Mouse (Mus musculus) spleen, adult 2 months (tissue): Measurements from ENCODE around the gene Jarid2. TPM values are rescaled to one million over a fixed set of nuclear protein-coding genes. Genes with fewer than 3 reads are reported as not detected.
A peak's percentile ranks its signal among the peaks of the same experiment; 100 is the strongest.

Experiments
- DNase-seq, 2 experiments: peaks; one replicate each; pipeline versions ENCODE4 v3.0.0 to v3.0.0-alpha.2; 2012 to 2021; ENCODE audit warnings: low spot score in 2 of 2, low read depth in 1 of 2
- H3K27ac ChIP-seq: fragments of 200-500 bp; 2 replicates; pipeline ENCODE4 v1.5.1; 2012; ENCODE audit warnings: low read length, inconsistent platforms; ENCODE audit not compliant: insufficient read depth
- H3K27me3 ChIP-seq: fragments of 200-500 bp; 2 replicates; pipeline ENCODE4 v1.6.1; 2012; ENCODE audit warnings: mild to moderate bottlenecking, moderate library complexity, low read length, inconsistent platforms; ENCODE audit not compliant: control insufficient read depth, insufficient read depth
- H3K36me3 ChIP-seq: fragments of 200-500 bp; 2 replicates; pipeline ENCODE4 v1.6.1; 2012; ENCODE audit warnings: mild to moderate bottlenecking, low read length, inconsistent platforms; ENCODE audit not compliant: control insufficient read depth, insufficient read depth
- H3K4me1 ChIP-seq: fragments of 200-500 bp; 2 replicates; pipeline ENCODE4 v1.6.1; 2011; ENCODE audit warnings: inconsistent platforms; ENCODE audit not compliant: control insufficient read depth, insufficient read depth, insufficient read length
- H3K4me3 ChIP-seq: fragments of 200-500 bp; 2 replicates; pipeline ENCODE4 v1.5.1; 2011; ENCODE audit warnings: mild to moderate bottlenecking, inconsistent platforms; ENCODE audit not compliant: insufficient read depth, insufficient read length; ENCODE audit errors: extremely low read depth
- CTCF ChIP-seq: fragments of 200-500 bp; IDR thresholded peaks from 2 replicates; pipeline ENCODE4 v1.5.1; 2011; ENCODE audit warnings: mild to moderate bottlenecking, inconsistent platforms; ENCODE audit not compliant: insufficient read depth, insufficient read length, insufficient replicate concordance; ENCODE audit errors: extremely low read depth
- POLR2A ChIP-seq: fragments of 200-500 bp; IDR thresholded peaks from 2 replicates; pipeline ENCODE4 v1.6.1; 2011; ENCODE audit warnings: low read depth, low read length, inconsistent platforms
- WGBS: fragments of 180-500 bp; shearing (Covaris S2); methylation state at CpG from one replicate; pipeline ENCODE4 v1.1.7; 2018; 5-methylcytosine and 5-hydroxymethylcytosine counted together
- polyA plus RNA-seq: library from polyadenylated mRNA; depleted of rRNA; stranded (reverse); fragments of >200 nt; gene quantifications from 2 replicates; pipeline ENCODE4 v1.2.3, GENCODE M21; 2012

The Jarid2 gene
- polyA plus RNA-seq, 1 experiment = 10.9 TPM

DNA sequence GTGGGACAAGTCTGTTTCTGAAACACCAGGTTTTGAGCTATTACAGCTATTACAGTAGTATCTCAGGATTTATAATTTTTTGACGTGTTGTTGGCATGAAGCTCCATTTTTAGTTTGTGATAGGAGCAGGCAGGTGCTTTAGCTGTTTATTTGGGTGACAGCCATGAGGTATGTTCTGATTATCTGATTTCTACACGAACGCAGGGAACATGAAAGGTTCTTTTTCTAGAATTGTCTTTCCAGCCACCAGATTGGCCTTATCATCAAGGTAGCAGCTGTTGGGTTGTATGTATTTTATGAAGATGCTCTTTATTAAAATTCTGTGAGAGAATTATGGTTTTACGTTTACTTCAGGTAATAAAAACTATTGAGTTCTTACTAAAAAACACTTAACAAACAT is 45.1 kb downstream of the Jarid2 start:
- WGBS = 83% methylated on average over 4 of the region's 4 CpGs
- H3K4me1 ChIP-seq = peaks cover 13% of the 10 kb centered on the region; the same call in 1 of the 2 replicates
- H3K27me3 ChIP-seq = no peaks in the 10 kb centered on the region
- no peak for DNase-seq
- no peak for TF ChIP-seq POLR2A
- no peak for TF ChIP-seq CTCF
- H3K27ac ChIP-seq = no peak overlapping the region
- no peaks in the 10 kb centered on the region for H3K36me3 ChIP-seq
- no peak overlapping the region for H3K4me3 ChIP-seq

DNA sequence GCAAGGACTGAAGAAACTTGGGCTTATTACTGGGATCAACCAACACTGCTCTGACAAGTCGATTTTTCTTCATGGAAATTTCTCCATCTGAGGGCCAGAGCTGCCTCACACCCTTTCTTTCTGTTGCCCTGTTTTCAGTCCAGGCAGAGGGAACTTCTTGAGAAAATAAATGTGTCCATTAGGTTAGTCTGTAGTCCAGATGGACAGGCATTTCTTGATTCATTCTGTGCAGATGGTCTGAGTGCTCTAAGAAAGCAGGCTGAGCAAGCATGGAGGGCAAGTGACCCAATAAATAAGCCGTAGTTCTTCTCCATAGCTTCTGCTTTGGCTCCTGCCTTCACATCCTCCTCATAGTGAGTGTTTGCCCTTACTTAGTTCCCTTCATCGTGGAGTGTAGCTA is 46.1 kb downstream of the Jarid2 start:
- no peak overlapping the region for H3K4me3 ChIP-seq
- H3K27me3 ChIP-seq = no peaks in the 10 kb centered on the region
- no peak for DNase-seq
- H3K27ac ChIP-seq = no peak overlapping the region
- 70% methylated on average over 3 of the region's 3 CpGs for WGBS
- no peaks in the 10 kb centered on the region for H3K36me3 ChIP-seq
- peaks cover 11% of the 10 kb centered on the region; the same call in 1 of the 2 replicates for H3K4me1 ChIP-seq
- no peak for TF ChIP-seq CTCF
- TF ChIP-seq POLR2A = no peak

DNA sequence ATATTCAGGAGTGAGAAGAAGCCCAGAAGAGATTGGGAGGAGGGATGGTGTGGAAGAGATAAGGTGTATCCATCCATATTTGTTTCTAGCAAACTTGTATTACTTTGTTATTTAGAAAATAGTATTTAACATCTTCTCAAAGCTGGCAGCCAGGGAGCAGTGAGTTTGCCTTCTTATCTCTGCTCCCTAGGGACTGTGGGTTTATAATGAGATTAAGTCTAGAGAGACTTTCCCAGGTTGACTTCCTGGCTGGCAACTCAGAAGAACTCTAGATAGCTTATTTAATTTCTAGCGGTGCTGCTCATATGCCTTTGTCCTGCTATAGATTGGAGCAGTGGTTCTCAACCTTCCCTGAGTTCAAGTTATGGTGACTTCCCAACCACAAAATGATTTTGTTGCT is 51.2 kb downstream of the Jarid2 start:
- no peak for DNase-seq
- H3K36me3 ChIP-seq = no peaks in the 10 kb centered on the region
- H3K27me3 ChIP-seq = no peaks in the 10 kb centered on the region
- peaks cover 8% of the 10 kb centered on the region for H3K4me1 ChIP-seq
- TF ChIP-seq CTCF = no peak
- no peak for TF ChIP-seq POLR2A
- H3K27ac ChIP-seq = no peak overlapping the region
- WGBS = 31% methylated on average over 1 of the region's 1 CpGs
- H3K4me3 ChIP-seq = no peak overlapping the region

DNA sequence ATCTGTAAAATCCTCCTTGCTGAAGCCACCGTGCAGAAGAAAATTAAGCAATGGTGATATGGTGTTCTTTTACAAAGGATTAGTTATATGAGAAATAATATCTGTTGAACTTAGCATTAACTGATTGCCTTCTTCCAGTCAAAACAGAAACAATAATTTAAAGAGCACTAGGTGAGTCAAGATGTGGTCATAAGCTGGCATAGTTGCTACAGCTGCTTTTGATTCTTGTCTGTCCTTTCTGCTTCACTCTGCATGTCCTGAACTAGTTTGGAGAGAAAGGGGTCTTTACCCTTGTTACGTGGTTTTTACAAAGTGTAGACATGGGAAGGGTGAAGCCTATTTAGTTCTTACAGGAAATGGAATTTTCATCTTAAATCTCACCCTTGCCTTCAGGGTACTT is 51.9 kb downstream of the Jarid2 start:
- no peak for TF ChIP-seq CTCF
- no peak for TF ChIP-seq POLR2A
- Histone ChIP-seq H3K36me3 (no peaks in the 10 kb centered on the region), H3K27me3 (no peaks in the 10 kb centered on the region), H3K27ac (no peak overlapping the region), H3K4me1 (peaks cover 6% of the 10 kb centered on the region), H3K4me3 (no peak overlapping the region)
- WGBS = 88% methylated on average over 2 of the region's 2 CpGs
- DNase-seq = no peak

DNA sequence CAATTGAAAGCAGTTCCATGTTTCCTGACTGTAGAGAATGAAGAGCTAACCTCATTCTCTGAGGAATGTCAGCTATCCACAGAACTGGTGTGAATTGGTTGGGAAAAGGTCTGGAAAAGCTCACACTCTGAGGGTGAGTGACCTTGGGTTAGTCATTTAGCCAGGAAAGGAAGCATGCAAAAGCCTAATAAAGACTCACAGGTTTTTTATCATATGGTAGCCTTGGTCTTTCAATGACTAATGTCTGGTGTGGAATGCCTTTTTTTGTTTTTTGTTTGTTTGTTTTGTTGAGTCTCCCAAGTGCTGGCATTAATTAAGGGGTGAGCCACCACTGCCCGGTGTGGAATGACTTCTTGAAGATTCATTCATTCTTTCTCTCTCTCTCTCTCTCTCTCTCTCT is 55.3 kb downstream of the Jarid2 start:
- Histone ChIP-seq H3K36me3 (no peaks in the 10 kb centered on the region), H3K27me3 (no peaks in the 10 kb centered on the region), H3K27ac (no peak overlapping the region), H3K4me1 (peaks cover 5% of the 10 kb centered on the region), H3K4me3 (no peak overlapping the region)
- TF ChIP-seq POLR2A (no peak), CTCF (no peak)
- no peak for DNase-seq
- 96% methylated on average over 1 of the region's 1 CpGs for WGBS

DNA sequence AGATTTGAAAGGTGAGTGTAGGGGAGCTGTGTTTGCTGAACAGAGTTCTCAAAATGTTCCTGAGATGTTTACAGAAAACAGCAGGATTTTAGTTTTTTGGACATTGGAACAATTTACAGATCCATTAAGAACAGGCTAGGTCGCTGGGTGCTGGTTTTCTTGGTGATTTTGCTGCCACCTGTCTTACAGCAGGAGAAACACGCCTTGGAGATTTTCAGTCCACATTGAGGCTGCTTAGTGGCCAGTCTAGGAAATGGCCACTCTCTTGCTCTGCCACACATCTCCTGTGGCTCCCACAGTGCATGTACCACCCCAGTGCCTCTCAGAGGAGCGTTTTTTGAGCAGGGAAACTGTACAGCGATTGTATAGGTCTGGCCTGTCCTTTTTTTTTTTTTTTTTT is 57.0 kb downstream of the Jarid2 start:
- DNase-seq = peak in 1 of 2 experiments; percentile 17
- no peak overlapping the region for H3K27ac ChIP-seq
- 52% methylated on average over 4 of the region's 4 CpGs for WGBS
- peaks cover 3% of the 10 kb centered on the region for H3K4me1 ChIP-seq
- H3K36me3 ChIP-seq = no peaks in the 10 kb centered on the region
- H3K4me3 ChIP-seq = no peak overlapping the region
- TF ChIP-seq CTCF = peak; percentile 42; the same call in 1 of the 2 replicates
- no peak for TF ChIP-seq POLR2A
- no peaks in the 10 kb centered on the region for H3K27me3 ChIP-seq

DNA sequence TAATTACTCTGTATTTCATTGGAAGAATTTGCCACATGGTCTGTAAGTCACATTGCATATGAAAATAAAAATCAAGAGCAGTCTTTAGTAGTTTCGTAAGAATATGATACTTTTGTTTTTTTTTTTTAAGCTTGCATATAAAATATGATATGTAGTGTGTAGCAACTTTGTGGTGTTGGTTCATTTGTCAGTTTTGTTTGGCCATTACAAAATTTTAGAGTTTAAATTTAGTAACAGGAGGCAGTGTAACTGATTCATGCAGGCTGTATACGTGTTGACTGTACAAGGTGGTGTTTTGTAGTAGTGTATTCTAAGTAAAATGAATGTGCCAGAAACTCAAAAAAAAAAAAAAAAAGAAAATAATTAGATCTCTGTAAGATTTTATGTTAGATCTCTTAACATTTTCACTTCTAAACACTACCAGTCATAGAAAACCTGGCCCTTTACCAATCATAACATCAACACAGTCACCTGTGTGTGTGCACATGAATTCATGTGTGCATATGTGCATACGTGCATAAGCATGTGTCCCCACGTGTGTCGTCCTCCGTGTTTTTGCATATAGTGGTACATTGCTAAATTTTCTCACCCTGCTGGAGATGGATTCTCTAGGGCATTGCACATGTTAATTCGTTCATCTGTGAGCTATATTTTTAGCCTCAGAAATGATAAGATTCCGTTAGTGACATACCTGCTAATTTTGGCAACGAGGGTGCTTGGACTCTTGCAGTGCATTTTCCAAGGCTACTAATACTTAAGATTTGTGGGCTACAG is 59.3 kb downstream of the Jarid2 start:
- no peaks in the 10 kb centered on the region for H3K36me3 ChIP-seq
- H3K4me1 ChIP-seq = peaks cover 8% of the 10 kb centered on the region
- TF ChIP-seq POLR2A = no peak
- TF ChIP-seq CTCF = no peak
- 46% methylated on average over 9 of the region's 9 CpGs for WGBS
- DNase-seq = no peak
- H3K27me3 ChIP-seq = no peaks in the 10 kb centered on the region
- no peak overlapping the region for H3K27ac ChIP-seq
- H3K4me3 ChIP-seq = no peak overlapping the region
